Mouse (Mus musculus): Measurements from ENCODE around the gene Mrtfa. TPM values are rescaled to one million over a fixed set of nuclear protein-coding genes. Genes with fewer than 3 reads are reported as not detected.

Mrtfa gene
- polyA plus RNA-seq, 1 experiment from 2014 or later: 29.2 TPM

GRCm38 (mm10) chr15:81097456-81097855 is 93.1 kb downstream of the Mrtfa start:
- no peak overlapping the region for H3K4me2 ChIP-seq (replicated peaks)
- H3K4me1 ChIP-seq: peaks cover 6% of the 10 kb centered on the region; the same call in 1 of the 2 replicates
- no peak for ATAC-seq (ENCODE audit: low FRiP score, low read depth)
- no peaks in the 10 kb centered on the region for H3K27me3 ChIP-seq
- H3K4me3 ChIP-seq: no peak overlapping the region
- no peak overlapping the region for H3K27ac ChIP-seq (replicated peaks)
- H3K9me3 ChIP-seq: no peaks in the 10 kb centered on the region
- no peak overlapping the region for H3K9ac ChIP-seq (replicated peaks)
- 43% methylated on average over 4 of the region's 4 CpGs for WGBS
- H3K36me3 ChIP-seq: no peaks in the 10 kb centered on the region

- peaks cover 6% of the 10 kb centered on the region; the same call in 1 of the 2 replicates for H3K4me1 ChIP-seq
- H3K9me3 ChIP-seq: no peaks in the 10 kb centered on the region
- H3K9ac ChIP-seq (replicated peaks): no peak overlapping the region
- ATAC-seq (ENCODE audit: low FRiP score, low read depth): no peak
- H3K4me2 ChIP-seq (replicated peaks): no peak overlapping the region
- no peak overlapping the region for H3K27ac ChIP-seq (replicated peaks)
- no peaks in the 10 kb centered on the region for H3K27me3 ChIP-seq
- WGBS: 80% methylated on average over 7 of the region's 7 CpGs
- H3K4me3 ChIP-seq: no peak overlapping the region
- no peaks in the 10 kb centered on the region for H3K36me3 ChIP-seq
These were observed 94.1 kb downstream of the Mrtfa start for GRCm38 (mm10) chr15:81096329-81097055.

GRCm38 (mm10) chr15:81093032-81093431 is 97.5 kb downstream of the Mrtfa start:
- H3K36me3 ChIP-seq: no peaks in the 10 kb centered on the region
- no peaks in the 10 kb centered on the region for H3K9me3 ChIP-seq
- no peak overlapping the region for H3K4me2 ChIP-seq (replicated peaks)
- H3K9ac ChIP-seq (replicated peaks): no peak overlapping the region
- H3K4me1 ChIP-seq: peaks cover 10% of the 10 kb centered on the region; the same call in 1 of the 2 replicates
- H3K4me3 ChIP-seq: no peak overlapping the region
- no peak for ATAC-seq (ENCODE audit: low FRiP score, low read depth)
- no peaks in the 10 kb centered on the region for H3K27me3 ChIP-seq
- H3K27ac ChIP-seq (replicated peaks): no peak overlapping the region
- WGBS: 96% methylated on average over 4 of the region's 4 CpGs

- no peak for ATAC-seq (ENCODE audit: low FRiP score, low read depth)
- H3K4me3 ChIP-seq: no peak overlapping the region
- no peaks in the 10 kb centered on the region for H3K9me3 ChIP-seq
- no peaks in the 10 kb centered on the region for H3K27me3 ChIP-seq
- peaks cover 17% of the 10 kb centered on the region for H3K4me1 ChIP-seq
- H3K9ac ChIP-seq (replicated peaks): no peak overlapping the region
- no peak overlapping the region for H3K4me2 ChIP-seq (replicated peaks)
- H3K36me3 ChIP-seq: no peaks in the 10 kb centered on the region
- 75% methylated on average over 9 of the region's 9 CpGs for WGBS
- H3K27ac ChIP-seq (replicated peaks): no peak overlapping the region
These were observed 98.8 kb downstream of the Mrtfa start for GRCm38 (mm10) chr15:81091718-81092117.

- Histone ChIP-seq H3K9me3 (no peaks in the 10 kb centered on the region), H3K4me2 (replicated peaks) (no peak overlapping the region), H3K9ac (replicated peaks) (no peak overlapping the region), H3K27me3 (no peaks in the 10 kb centered on the region), H3K27ac (replicated peaks) (no peak overlapping the region), H3K4me3 (no peak overlapping the region), H3K4me1 (peaks cover 21% of the 10 kb centered on the region), H3K36me3 (no peaks in the 10 kb centered on the region)
- no peak for ATAC-seq (ENCODE audit: low FRiP score, low read depth)
- 37% methylated on average over 7 of the region's 7 CpGs for WGBS
These were observed 103.0 kb downstream of the Mrtfa start for GRCm38 (mm10) chr15:81087529-81087928.

GRCm38 (mm10) chr15:81086644-81087480 is 103.7 kb downstream of the Mrtfa start:
- 88% methylated on average over 8 of the region's 8 CpGs for WGBS
- ATAC-seq (ENCODE audit: low FRiP score, low read depth): no peak
- no peaks in the 10 kb centered on the region for H3K27me3 ChIP-seq

GRCm38 (mm10) chr15:81083826-81084225 is 106.7 kb downstream of the Mrtfa start:
- H3K4me2 ChIP-seq (replicated peaks): no peak overlapping the region
- peaks cover 21% of the 10 kb centered on the region for H3K4me1 ChIP-seq
- no peaks in the 10 kb centered on the region for H3K36me3 ChIP-seq
- no peaks in the 10 kb centered on the region for H3K9me3 ChIP-seq
- ATAC-seq (ENCODE audit: low FRiP score, low read depth): no peak
- H3K9ac ChIP-seq (replicated peaks): no peak overlapping the region
- 89% methylated on average over 9 of the region's 9 CpGs for WGBS
- no peaks in the 10 kb centered on the region for H3K27me3 ChIP-seq
- H3K4me3 ChIP-seq: no peak overlapping the region
- no peak overlapping the region for H3K27ac ChIP-seq (replicated peaks)

More at GRCm38 (mm10) chr15:81086644-81087480, 103.7 kb downstream of the Mrtfa start:
- Histone ChIP-seq H3K4me3 (no peak overlapping the region), H3K4me1 (peaks cover 21% of the 10 kb centered on the region), H3K27ac (replicated peaks) (no peak overlapping the region), H3K4me2 (replicated peaks) (no peak overlapping the region), H3K9ac (replicated peaks) (no peak overlapping the region), H3K9me3 (no peaks in the 10 kb centered on the region), H3K36me3 (no peaks in the 10 kb centered on the region)

- WGBS: 82% methylated on average over 4 of the region's 4 CpGs
- no peaks in the 10 kb centered on the region for H3K27me3 ChIP-seq
- peaks cover 18% of the 10 kb centered on the region for H3K4me1 ChIP-seq
- no peak overlapping the region for H3K9ac ChIP-seq (replicated peaks)
- no peaks in the 10 kb centered on the region for H3K36me3 ChIP-seq
- no peak overlapping the region for H3K4me3 ChIP-seq
- H3K27ac ChIP-seq (replicated peaks): no peak overlapping the region
- no peak overlapping the region for H3K4me2 ChIP-seq (replicated peaks)
- no peaks in the 10 kb centered on the region for H3K9me3 ChIP-seq
- no peak for ATAC-seq (ENCODE audit: low FRiP score, low read depth)
These were observed 107.3 kb downstream of the Mrtfa start for GRCm38 (mm10) chr15:81083281-81083680.

GRCm38 (mm10) chr15:81081216-81081615 is 109.3 kb downstream of the Mrtfa start:
- no peaks in the 10 kb centered on the region for H3K9me3 ChIP-seq
- 83% methylated on average over 4 of the region's 4 CpGs for WGBS
- no peak overlapping the region for H3K9ac ChIP-seq (replicated peaks)
- no peak overlapping the region for H3K27ac ChIP-seq (replicated peaks)
- peaks cover under 1% of the 10 kb centered on the region; the same call in 1 of the 2 replicates for H3K4me1 ChIP-seq
- ATAC-seq (ENCODE audit: low FRiP score, low read depth): no peak
- H3K4me2 ChIP-seq (replicated peaks): no peak overlapping the region
- no peaks in the 10 kb centered on the region for H3K36me3 ChIP-seq
- no peaks in the 10 kb centered on the region for H3K27me3 ChIP-seq
- H3K4me3 ChIP-seq: no peak overlapping the region

- WGBS: 97% methylated on average over 9 of the region's 9 CpGs
- Histone ChIP-seq H3K36me3 (no peaks in the 10 kb centered on the region), H3K9ac (replicated peaks) (no peak overlapping the region), H3K9me3 (no peaks in the 10 kb centered on the region), H3K4me2 (replicated peaks) (no peak overlapping the region), H3K27me3 (no peaks in the 10 kb centered on the region), H3K4me1 (no peaks in the 10 kb centered on the region), H3K4me3 (no peak overlapping the region), H3K27ac (replicated peaks) (no peak overlapping the region)
- ATAC-seq (ENCODE audit: low FRiP score, low read depth): no peak
These were observed 110.2 kb downstream of the Mrtfa start for GRCm38 (mm10) chr15:81080405-81080804.

- no peaks in the 10 kb centered on the region for H3K27me3 ChIP-seq
- H3K27ac ChIP-seq (replicated peaks): no peak overlapping the region
- 97% methylated on average over 3 of the region's 3 CpGs for WGBS
- H3K9ac ChIP-seq (replicated peaks): no peak overlapping the region
- no peak for ATAC-seq (ENCODE audit: low FRiP score, low read depth)
- H3K4me2 ChIP-seq (replicated peaks): no peak overlapping the region
- H3K36me3 ChIP-seq: no peaks in the 10 kb centered on the region
- no peaks in the 10 kb centered on the region for H3K9me3 ChIP-seq
- no peaks in the 10 kb centered on the region for H3K4me1 ChIP-seq
- H3K4me3 ChIP-seq: no peak overlapping the region
These were observed 111.3 kb downstream of the Mrtfa start for GRCm38 (mm10) chr15:81079255-81079654.

- Histone ChIP-seq H3K27ac (replicated peaks) (no peak overlapping the region), H3K27me3 (no peaks in the 10 kb centered on the region), H3K4me1 (no peaks in the 10 kb centered on the region), H3K4me2 (replicated peaks) (no peak overlapping the region), H3K36me3 (no peaks in the 10 kb centered on the region), H3K9ac (replicated peaks) (no peak overlapping the region), H3K9me3 (no peaks in the 10 kb centered on the region), H3K4me3 (no peak overlapping the region)
- WGBS: 95% methylated on average over 4 of the region's 4 CpGs
- ATAC-seq (ENCODE audit: low FRiP score, low read depth): no peak
These were observed 113.0 kb downstream of the Mrtfa start for GRCm38 (mm10) chr15:81077551-81077950.

Data from midbrain, embryonic 12.5 days (tissue).